Mouse (Mus musculus) stomach, postnatal 0 days (tissue): ENCODE data around the gene Hmga1. TPM values are rescaled to one million over a fixed set of nuclear protein-coding genes. Genes with fewer than 3 reads are reported as not detected.

Experiments
- ATAC-seq: fragments of 200-750 bp; cut with Nextera tagmentation; 2 replicates; pipeline ENCODE4 v1.8.0; 2017; ENCODE audit not compliant: low FRiP score, low TSS enrichment
- DNase-seq: peaks from one replicate; pipeline ENCODE4 v3.0.0-alpha.2; 2016; ENCODE audit warnings: low spot score
- H3K27ac ChIP-seq: fragments of 300-500 bp; sonication (generic); replicated peaks from 2 replicates; pipeline ENCODE4 v1.5.1; 2014; ENCODE audit warnings: mild to moderate bottlenecking, control low read depth
- H3K27me3 ChIP-seq: fragments of 300-500 bp; sonication (generic); 2 replicates; pipeline ENCODE4 v1.6.1; 2014; ENCODE audit warnings: low read length; ENCODE audit not compliant: control insufficient read depth, insufficient read depth
- H3K36me3 ChIP-seq: fragments of 300-500 bp; sonication (generic); 2 replicates; pipeline ENCODE4 v1.6.1; 2014; ENCODE audit warnings: low read length, mixed read lengths; ENCODE audit not compliant: control insufficient read depth, insufficient read depth
- H3K4me1 ChIP-seq: fragments of 300-500 bp; sonication (generic); replicated peaks from 2 replicates; pipeline ENCODE4 v1.6.1; 2014; ENCODE audit warnings: antibody characterized with exemption; ENCODE audit not compliant: control insufficient read depth, insufficient read depth
- H3K4me2 ChIP-seq: fragments of 300-500 bp; sonication (generic); replicated peaks from 2 replicates; pipeline ENCODE4 v1.6.1; 2014; ENCODE audit warnings: low read depth, mild to moderate bottlenecking, control low read depth, moderate library complexity
- H3K4me3 ChIP-seq: fragments of 300-500 bp; sonication (generic); 2 replicates; pipeline ENCODE4 v1.5.1; 2014; ENCODE audit warnings: low read depth, low read length, control low read depth
- H3K9ac ChIP-seq: fragments of 300-500 bp; sonication (generic); 2 replicates; pipeline ENCODE4 v1.6.1; 2014; ENCODE audit warnings: mild to moderate bottlenecking, low read length, control low read depth, mixed read lengths
- H3K9me3 ChIP-seq: fragments of 300-500 bp; sonication (generic); 2 replicates; pipeline ENCODE4 v1.6.1; 2016; ENCODE audit warnings: low read length; ENCODE audit not compliant: control insufficient read depth
- CTCF ChIP-seq: IDR thresholded peaks from 2 replicates; pipeline ENCODE4 v1.5.1; 2016; ENCODE audit warnings: antibody characterized with exemption, low read depth, mild to moderate bottlenecking, moderate library complexity
- EP300 ChIP-seq: optimal IDR thresholded peaks from 2 replicates; pipeline ENCODE3; 2016; ENCODE audit warnings: antibody characterized with exemption
- WGBS: fragments of 180-500 bp; shearing (Covaris S2); extraction: QIAGEN DNeasy Blood & Tissue Kit; methylation state at CpG from one replicate; pipeline ENCODE4 v1.1.7; 2014; 5-methylcytosine and 5-hydroxymethylcytosine counted together
- polyA plus RNA-seq: library from polyadenylated mRNA; unstranded; fragments of >200 nt; fragmentation: Nextera tagmentation; extraction: Ambion mirVana; gene quantifications from 2 replicates; pipeline ENCODE4 v1.2.1, GENCODE M21; 2015

Gene Hmga1
- polyA plus RNA-seq, 1 experiment from 2014 or later, result 71.1 TPM

DNA sequence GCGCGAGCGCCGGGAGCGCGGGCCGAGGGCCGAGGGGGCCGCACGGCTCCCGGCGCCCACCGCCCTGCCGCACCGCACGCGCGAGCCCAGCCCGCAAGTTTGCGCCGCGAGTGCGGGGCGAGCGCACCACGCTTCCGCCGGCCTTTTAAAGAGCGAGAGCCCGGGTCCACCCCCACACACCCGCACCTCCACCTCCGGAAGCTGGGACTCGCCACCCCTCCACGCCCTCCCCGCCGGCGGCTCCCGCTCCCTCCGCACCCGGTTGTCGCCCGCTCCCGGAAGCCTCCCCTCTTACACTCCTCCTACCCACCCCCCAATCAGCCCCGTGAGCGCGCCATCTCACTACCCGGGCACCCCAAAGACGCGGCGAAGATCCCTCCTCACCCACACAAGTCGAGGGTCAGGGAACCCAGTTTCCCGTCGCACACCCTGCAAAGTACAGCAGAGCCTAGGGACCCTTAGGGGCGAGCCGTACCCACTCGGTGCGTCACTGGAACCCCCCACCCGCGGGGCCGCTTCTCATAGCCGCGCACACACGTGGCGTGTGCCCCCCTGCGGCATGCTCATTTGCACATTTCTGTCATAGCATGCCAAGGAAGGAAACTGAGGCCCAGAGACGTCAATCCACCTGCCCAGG lies 42.9 kb upstream of the Hmga1 start:
- Histone ChIP-seq H3K9ac (peak overlapping the region; percentile 31; the same call in 1 of the 2 replicates), H3K36me3 (no peaks in the 10 kb centered on the region), H3K9me3 (no peaks in the 10 kb centered on the region), H3K27me3 (peaks cover 23% of the 10 kb centered on the region), H3K4me3 (peak overlapping the region; percentile 52), H3K4me2 (peak overlapping the region; percentile 93), H3K27ac (no peak overlapping the region), H3K4me1 (0 out of 2 replicates have a peak, but pooled peaks cover 2% of the 10 kb centered on the region)
- ATAC-seq, result no peak
- 2% methylated on average over 51 of the region's 66 CpGs for WGBS
- TF ChIP-seq EP300 (no peak), CTCF (no peak)
- peak; percentile 32 for DNase-seq

DNA sequence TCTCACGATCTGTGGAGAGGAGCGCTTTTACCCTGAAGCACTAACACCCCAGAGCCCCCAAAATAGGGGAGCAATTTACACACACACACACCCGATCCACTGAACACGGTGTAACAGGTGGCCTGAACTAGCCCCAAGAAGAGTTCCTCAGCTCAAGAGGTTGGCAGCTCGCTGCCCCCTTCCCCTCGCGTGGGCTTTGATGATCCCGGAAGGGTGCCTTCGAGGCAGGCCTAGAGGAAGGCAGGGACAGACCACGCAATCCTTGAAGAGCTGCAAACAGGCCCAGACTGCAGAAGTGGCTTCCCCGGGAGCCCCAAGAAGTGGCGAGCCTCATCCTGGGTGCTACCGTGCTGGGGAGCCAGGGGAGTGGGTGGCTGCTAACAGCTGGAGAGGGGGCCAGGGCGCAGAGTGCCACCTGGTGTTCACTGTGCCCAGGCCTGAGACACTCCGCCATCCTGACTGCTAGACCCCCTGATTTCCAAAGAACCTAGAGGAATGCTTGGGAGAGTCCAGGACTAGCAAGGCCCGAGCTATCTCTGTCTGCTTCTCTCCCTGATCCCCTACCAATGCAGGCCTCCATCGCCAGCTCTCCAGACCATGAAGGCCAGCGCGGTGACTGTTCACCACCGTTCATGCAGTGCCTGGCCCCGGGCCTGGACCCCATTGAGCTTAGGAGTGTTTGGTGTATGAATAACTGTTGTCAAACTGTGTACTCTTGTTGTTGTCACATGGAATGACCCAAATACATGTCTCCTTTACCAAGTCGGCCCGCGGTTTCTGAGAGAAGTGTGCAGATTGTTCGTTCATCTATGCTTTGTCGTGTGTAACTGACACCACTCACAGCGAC lies 42.2 kb upstream of the Hmga1 start:
- no peak overlapping the region for H3K27ac ChIP-seq
- ATAC-seq, result no peak
- no peak for DNase-seq
- no peak overlapping the region for H3K4me3 ChIP-seq
- 0 out of 2 replicates have a peak overlapping the region, but pooled peaks have one; percentile 93 for H3K4me2 ChIP-seq
- H3K27me3 ChIP-seq, result peaks cover 23% of the 10 kb centered on the region
- 38% methylated on average over 27 of the region's 27 CpGs for WGBS
- no peaks in the 10 kb centered on the region for H3K9me3 ChIP-seq
- H3K4me1 ChIP-seq, result 0 out of 2 replicates have a peak, but pooled peaks cover 2% of the 10 kb centered on the region
- H3K36me3 ChIP-seq, result no peaks in the 10 kb centered on the region
- no peak overlapping the region for H3K9ac ChIP-seq
- no peak for TF ChIP-seq EP300
- TF ChIP-seq CTCF, result peak; percentile 57

DNA sequence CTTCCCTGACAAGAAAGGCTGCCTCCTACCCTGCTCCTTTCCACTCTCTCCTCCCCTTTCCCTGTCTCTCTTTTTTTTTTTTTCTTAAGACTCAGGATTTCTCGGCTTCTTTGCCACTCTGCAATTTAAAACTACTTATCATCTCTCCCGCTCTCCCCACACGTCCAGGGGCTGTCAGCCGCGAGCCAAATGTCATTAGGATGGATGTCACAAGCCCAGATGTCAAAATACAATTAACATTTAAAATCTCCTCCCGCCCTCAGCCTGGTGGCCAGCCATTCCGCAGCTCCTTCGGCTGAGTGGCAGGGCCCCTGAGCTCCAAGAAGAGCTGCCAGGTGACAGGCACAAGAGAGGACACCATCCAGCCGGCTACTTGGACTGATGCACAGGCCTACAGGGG lies 38.0 kb upstream of the Hmga1 start:
- H3K9me3 ChIP-seq, result no peaks in the 10 kb centered on the region
- no peak overlapping the region for H3K4me2 ChIP-seq
- DNase-seq, result no peak
- no peak overlapping the region for H3K9ac ChIP-seq
- TF ChIP-seq CTCF (no peak), EP300 (no peak)
- WGBS, result 32% methylated on average over 9 of the region's 9 CpGs
- no peak for ATAC-seq
- H3K4me3 ChIP-seq, result no peak overlapping the region
- H3K27me3 ChIP-seq, result peaks cover 12% of the 10 kb centered on the region
- H3K4me1 ChIP-seq, result no peaks in the 10 kb centered on the region
- H3K36me3 ChIP-seq, result no peaks in the 10 kb centered on the region
- no peak overlapping the region for H3K27ac ChIP-seq

DNA sequence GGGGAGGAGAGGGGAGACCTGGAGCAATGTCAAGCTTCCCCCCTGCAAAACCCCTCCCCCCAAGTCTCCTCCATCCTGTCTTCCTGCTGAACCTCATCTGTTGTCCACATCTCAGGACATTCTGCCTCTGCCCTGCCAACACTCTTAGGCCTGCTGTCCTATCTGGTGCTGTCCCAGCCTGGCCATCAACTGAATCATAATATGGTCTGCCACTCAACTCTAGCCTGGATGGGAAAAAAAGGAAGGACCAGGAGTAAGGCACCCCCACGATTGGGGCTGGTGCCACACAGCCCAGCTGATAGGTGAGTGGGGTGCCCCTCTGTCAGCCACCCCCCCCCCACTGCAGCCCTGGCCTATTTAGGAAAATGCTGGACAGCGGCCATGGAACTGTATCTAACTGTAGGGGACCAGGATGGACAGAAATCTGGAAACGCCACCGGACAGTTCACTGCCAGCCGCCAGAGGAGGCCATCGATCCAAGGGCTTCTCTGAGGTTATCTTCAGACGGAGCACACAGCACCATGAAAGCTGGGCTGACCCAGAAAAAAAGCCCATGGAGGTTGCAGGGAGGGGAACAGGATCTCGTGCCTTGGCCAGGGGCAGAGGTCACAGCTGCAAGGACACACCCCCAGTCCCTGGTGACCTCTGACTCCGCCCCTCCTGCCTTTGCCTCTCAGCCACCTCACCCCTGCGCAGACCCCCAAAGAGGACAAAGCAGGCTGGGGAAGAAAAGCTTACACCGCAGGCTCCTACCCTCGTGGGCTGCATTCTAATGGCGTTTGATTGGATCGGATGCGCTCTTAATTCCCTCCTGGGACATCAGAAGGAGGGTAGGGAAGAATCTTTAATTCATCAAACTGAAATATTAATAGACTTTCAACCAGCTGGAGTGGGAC lies 37.3 kb upstream of the Hmga1 start:
- DNase-seq, result no peak
- Histone ChIP-seq H3K27me3 (peaks cover 10% of the 10 kb centered on the region), H3K9me3 (no peaks in the 10 kb centered on the region), H3K27ac (no peak overlapping the region), H3K4me3 (no peak overlapping the region), H3K4me2 (no peak overlapping the region), H3K36me3 (no peaks in the 10 kb centered on the region), H3K4me1 (no peaks in the 10 kb centered on the region), H3K9ac (no peak overlapping the region)
- TF ChIP-seq EP300 (no peak), CTCF (no peak)
- ATAC-seq, result no peak
- WGBS, result 55% methylated on average over 15 of the region's 15 CpGs

DNA sequence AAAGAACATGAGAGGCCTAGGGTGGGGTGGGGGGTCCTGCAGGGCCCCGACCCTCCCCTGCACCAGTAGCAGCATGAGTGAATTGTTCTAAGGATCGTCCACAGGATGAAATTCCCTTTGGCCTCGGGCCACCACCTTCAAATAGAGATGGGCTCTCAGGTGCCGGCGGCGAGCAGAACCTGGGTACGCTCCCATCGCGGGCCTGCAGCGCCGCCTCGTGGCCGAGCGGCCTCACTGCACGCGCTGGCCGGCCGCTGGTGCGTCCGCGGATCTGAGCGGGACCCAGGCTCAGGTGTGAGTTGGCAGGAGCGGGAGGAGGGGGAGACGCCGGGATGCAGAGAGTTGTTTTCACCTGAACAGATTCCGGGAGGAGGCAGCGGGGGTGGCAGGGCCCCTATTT lies 35.7 kb upstream of the Hmga1 start:
- no peak for TF ChIP-seq EP300
- TF ChIP-seq CTCF, result peak; percentile 97

More for the DNA sequence above, 35.7 kb upstream of the Hmga1 start:
- DNase-seq, result peak; percentile 78
- H3K4me1 ChIP-seq, result no peaks in the 10 kb centered on the region
- no peak overlapping the region for H3K9ac ChIP-seq
- ATAC-seq, result peak; percentile 68
- under 1% methylated on average over 27 of the region's 27 CpGs for WGBS
- H3K27me3 ChIP-seq, result peaks cover 5% of the 10 kb centered on the region; the same call in 1 of the 2 replicates
- no peak overlapping the region for H3K4me2 ChIP-seq
- H3K4me3 ChIP-seq, result no peak overlapping the region
- no peaks in the 10 kb centered on the region for H3K9me3 ChIP-seq
- no peak overlapping the region for H3K27ac ChIP-seq
- H3K36me3 ChIP-seq, result no peaks in the 10 kb centered on the region
